Comparison of ENCODE assay signal across 22 mouse cellular contexts in the genomic region with DNA sequence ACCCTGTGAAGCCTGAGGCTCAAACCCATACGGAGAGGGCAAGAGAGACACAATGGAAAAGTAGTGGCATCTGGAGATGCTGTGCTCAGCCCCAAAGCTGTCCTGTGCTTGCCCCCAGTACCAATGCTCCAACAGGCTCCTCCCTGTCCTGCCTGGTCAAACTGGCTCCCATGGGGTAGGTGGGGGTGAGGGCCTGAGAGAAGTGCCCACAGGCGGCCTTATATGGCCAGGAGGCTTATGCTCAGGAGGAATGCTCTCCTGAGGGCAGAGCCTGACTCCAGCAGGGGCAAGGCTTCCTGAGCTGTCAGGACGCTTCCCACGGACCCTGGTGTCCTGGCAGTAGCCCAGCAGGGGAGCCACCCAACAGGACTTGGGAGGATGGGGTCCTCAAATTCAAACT. TPM values are rescaled to one million over a fixed set of nuclear protein-coding genes. Genes with fewer than 3 reads are reported as not detected.
A peak's percentile ranks its signal among the peaks of the same experiment; 100 is the strongest.
DNase-seq lines count a peak whose midpoint lies in the region; ATAC-seq and TF ChIP-seq lines count a peak whose summit lies in the region.
"Had no signal": no experiment of that assay in that cellular context is flagged by ENCODE, and none has a peak within 500 bp of the region (broad histone marks: within the 10 kb centered on the region; RNA-seq: fewer than 3 reads in every experiment).

No protein-coding gene starts in this region.

- no peaks in the 10 kb centered on the region for H3K36me3 ChIP-seq in heart, embryonic 10.5 days
- H3K36me3 ChIP-seq in small intestine, adult 2 months (ENCODE audit: control insufficient read depth, insufficient read depth, low read length), result no peaks in the 10 kb centered on the region
- H3K36me3 ChIP-seq: forebrain, embryonic 12.5 days; limb, embryonic 12.5 days; liver, embryonic 15.5 days; midbrain, embryonic 12.5 days had no signal

- peaks cover 9% of the 10 kb centered on the region; the same call in 1 of the 2 replicates for H3K27me3 ChIP-seq in heart, embryonic 10.5 days (ENCODE audit: insufficient read depth, poor library complexity, severe bottlenecking)
- H3K27me3 ChIP-seq in small intestine, adult 2 months (ENCODE audit: control insufficient read depth, insufficient read depth, low read length), result peaks cover 2% of the 10 kb centered on the region; the same call in 1 of the 2 replicates

- no peak for ATAC-seq in megakaryocyte progenitor cell, adult 5-6 weeks (replicated peaks; ENCODE audit: poor library complexity)
- ATAC-seq: activated CD4-positive, CD25-positive, alpha-beta regulatory T cell, adult 4 months; inflammation-experienced regulatory T-cells, adult 6 months had no signal

- peak overlapping the region; percentile 80 for H3K27ac ChIP-seq in heart, embryonic 10.5 days
- 0 out of 2 replicates have a peak overlapping the region, but pooled peaks have one; percentile 18 for H3K27ac ChIP-seq in small intestine, adult 2 months (ENCODE audit: insufficient read depth, low read depth, low read length)
- H3K27ac ChIP-seq: forebrain, embryonic 12.5 days; limb, embryonic 12.5 days; liver, embryonic 15.5 days; midbrain, embryonic 12.5 days had no signal

- H3K4me1 ChIP-seq in heart, embryonic 10.5 days, result peaks cover 89% of the 10 kb centered on the region
- peaks cover 23% of the 10 kb centered on the region for H3K4me1 ChIP-seq in small intestine, adult 2 months (ENCODE audit: control insufficient read depth, insufficient read depth, insufficient read length, low read length)

- H3K9me3 ChIP-seq in heart, embryonic 10.5 days, result no peaks in the 10 kb centered on the region
- H3K9me3 ChIP-seq: forebrain, embryonic 12.5 days; G1E; limb, embryonic 12.5 days; liver, embryonic 15.5 days; midbrain, embryonic 12.5 days had no signal

- no peak overlapping the region for H3K4me3 ChIP-seq in heart, embryonic 10.5 days
- H3K4me3 ChIP-seq in small intestine, adult 2 months (ENCODE audit: low read depth, low read length), result no peak overlapping the region
- H3K4me3 ChIP-seq: forebrain, embryonic 12.5 days; limb, embryonic 12.5 days; liver, embryonic 15.5 days; midbrain, embryonic 12.5 days had no signal

- intact Hi-C loops in heart, postnatal 36 days (cut with DNase I), result no loop called here

- DNase-seq in heart, embryonic 10.5 days (ENCODE audit: low spot score), result no peak
- no peak for DNase-seq in heart, postnatal 36 days
- peak; percentile 35 for DNase-seq in kidney, postnatal 10 days
- DNase-seq in kidney, adult 18-20 months, result no peak
- peak; percentile 52 for DNase-seq in Muller cell, postnatal 12 days (ENCODE audit: inconsistent ontology term)
- no peak for DNase-seq in spleen, postnatal 14 days (ENCODE audit: low spot score in 2 of 2)
- DNase-seq: B cell, adult 2 months; cerebellum, postnatal 36 days; right cerebral cortex, postnatal 14 days; thymus, postnatal 4 days had no signal

- no peak for TF ChIP-seq POLR2A in small intestine, adult 2 months (IDR thresholded peaks at IDR 0.05; ENCODE audit: low read depth, low read length)

- TF ChIP-seq CTCF in small intestine, adult 2 months (IDR thresholded peaks at IDR 0.05; ENCODE audit: extremely low read depth, insufficient read length, insufficient replicate concordance, low read depth, low read length), result no peak

- 37% methylated on average over 4 of the region's 4 CpGs for WGBS in heart, embryonic 10.5 days
- WGBS in small intestine, adult 2 months, result 87% methylated on average over 4 of the region's 4 CpGs

RNA-seq across cellular contexts. Expression of gene Lama5, which starts 4.8 kb away (rescaled TPM):
- 23.6 and 30.8 TPM in 2 replicates for polyA plus RNA-seq in heart, embryonic 10.5 days (2016; fragmentation: Nextera tagmentation; extraction: Ambion mirVana)
- total RNA-seq in heart, postnatal 36 days (2021), result 10 to 100 TPM; 70.7 to 76.3 TPM
- polyA plus RNA-seq in small intestine, adult 2 months (2012; rRNA removed), result 36.0 and 41.7 TPM in 2 replicates
- total RNA-seq in megakaryocyte progenitor cell, adult 5-6 weeks (2015), result 0.07 and 2.1 TPM in 2 replicates
- 0.03 and 0.08 TPM in 2 replicates for total RNA-seq in megakaryocyte progenitor cell, adult 5-6 weeks (2017)

RNA-seq across cellular contexts. Expression of gene Rps21, which starts 26.7 kb away (rescaled TPM):
- polyA plus RNA-seq in heart, embryonic 10.5 days (2016; fragmentation: Nextera tagmentation; extraction: Ambion mirVana), result 332 and 360 TPM in 2 replicates
- total RNA-seq in heart, postnatal 36 days (2021), result 100 to 1,000 TPM; 500 to 574 TPM
- 2,052 and 2,413 TPM in 2 replicates for polyA plus RNA-seq in small intestine, adult 2 months (2012; rRNA removed)
- 1,700 and 1,787 TPM in 2 replicates for total RNA-seq in megakaryocyte progenitor cell, adult 5-6 weeks (2015)
- 2,626 and 3,717 TPM in 2 replicates for total RNA-seq in megakaryocyte progenitor cell, adult 5-6 weeks (2017)

RNA-seq across cellular contexts. Expression of gene Cables2, which starts 42.8 kb away (rescaled TPM):
- polyA plus RNA-seq in heart, embryonic 10.5 days (2016; fragmentation: Nextera tagmentation; extraction: Ambion mirVana), result 12.4 and 13.1 TPM in 2 replicates
- total RNA-seq in heart, postnatal 36 days (2021), result 10 to 100 TPM; 11.2 to 13.5 TPM
- polyA plus RNA-seq in small intestine, adult 2 months (2012; rRNA removed), result 15.3 and 32.0 TPM in 2 replicates
- 12.6 and 15.1 TPM in 2 replicates for total RNA-seq in megakaryocyte progenitor cell, adult 5-6 weeks (2015)
- total RNA-seq in megakaryocyte progenitor cell, adult 5-6 weeks (2017), result 9.9 and 12.7 TPM in 2 replicates

RNA-seq across cellular contexts. Expression of gene Adrm1, which starts 59.2 kb away (rescaled TPM):
- polyA plus RNA-seq in heart, embryonic 10.5 days (2016; fragmentation: Nextera tagmentation; extraction: Ambion mirVana), result 202 and 240 TPM in 2 replicates
- total RNA-seq in heart, postnatal 36 days (2021), result 10 to 100 TPM; 86.6 to 89.7 TPM
- polyA plus RNA-seq in small intestine, adult 2 months (2012; rRNA removed), result 103 and 148 TPM in 2 replicates
- 67.6 and 85.2 TPM in 2 replicates for total RNA-seq in megakaryocyte progenitor cell, adult 5-6 weeks (2015)
- total RNA-seq in megakaryocyte progenitor cell, adult 5-6 weeks (2017), result 52.9 and 84.5 TPM in 2 replicates

RNA-seq across cellular contexts. Expression of gene Rbbp8nl, which starts 59.2 kb away (rescaled TPM):
- polyA plus RNA-seq in heart, embryonic 10.5 days (2016; fragmentation: Nextera tagmentation; extraction: Ambion mirVana), result 0.16 and 0.68 TPM in 2 replicates
- total RNA-seq in heart, postnatal 36 days (2021), result not detected
- 1.2 and 1.6 TPM in 2 replicates for polyA plus RNA-seq in small intestine, adult 2 months (2012; rRNA removed)
- total RNA-seq in megakaryocyte progenitor cell, adult 5-6 weeks (2015), result not detected in 2 replicates
- total RNA-seq in megakaryocyte progenitor cell, adult 5-6 weeks (2017), result not detected in 2 replicates
- total RNA-seq: adrenal gland, postnatal 4 days; granulocyte monocyte progenitor cell, adult 5-6 weeks; layer of hippocampus, postnatal 25 days had no signal
- polyA plus RNA-seq: activated CD4-positive, CD25-positive, alpha-beta regulatory T cell, adult 4 months; G1E; inflammation-experienced regulatory T-cells, adult 6 months; liver, embryonic 15.5 days had no signal

Comparison
In these comparisons a context has a peak if more than half of its experiments do, and no peak if none do; other contexts are left out.
1. DNase-seq: peak in kidney, postnatal 10 days (single experiment) and Muller cell, postnatal 12 days (single experiment); none in heart, embryonic 10.5 days (single experiment), heart, postnatal 36 days (0 of 2), kidney, adult 18-20 months (single experiment) and spleen, postnatal 14 days (0 of 2).
2. RNA of gene Lama5, which starts 4.8 kb away (total RNA-seq): 70.7 to 76.3 TPM in heart, postnatal 36 days; 0.03 to 2.1 TPM in megakaryocyte progenitor cell, adult 5-6 weeks; every median in the first group is over 10 times any median in the second.